Mouse (Mus musculus): ENCODE results near the gene Gucd1.
"Not testable (repeated sequence)": the region's sequence is repeated elsewhere in the genome, so short reads cannot be mapped to it uniquely, and the experiment has no call there.

The Gucd1 gene

GRCm38 (mm10) chr10:75373655-75374351, 144.0 kb downstream of the Gucd1 start:
- DNase-seq (ENCODE audit: low read depth, low spot score), result not testable (repeated sequence)

- DNase-seq (ENCODE audit: low read depth, low spot score), result no peak
Observed at GRCm38 (mm10) chr10:75365231-75365633, 152.5 kb downstream of the Gucd1 start.

- no peak for DNase-seq (ENCODE audit: low read depth, low spot score)
Observed at GRCm38 (mm10) chr10:75364796-75365195, 153.0 kb downstream of the Gucd1 start.

- DNase-seq (ENCODE audit: low read depth, low spot score), result peak; percentile 14
Observed at GRCm38 (mm10) chr10:75364214-75364690, 153.5 kb downstream of the Gucd1 start.

GRCm38 (mm10) chr10:75355341-75355740, 162.4 kb downstream of the Gucd1 start:
- DNase-seq (ENCODE audit: low read depth, low spot score), result no peak

- DNase-seq (ENCODE audit: low read depth, low spot score), result not testable (repeated sequence)
Observed at GRCm38 (mm10) chr10:75353838-75354241, 163.9 kb downstream of the Gucd1 start.

GRCm38 (mm10) chr10:75352541-75352940, 165.2 kb downstream of the Gucd1 start:
- no peak for DNase-seq (ENCODE audit: low read depth, low spot score)

GRCm38 (mm10) chr10:75350564-75350963, 167.2 kb downstream of the Gucd1 start:
- DNase-seq (ENCODE audit: low read depth, low spot score), result no peak

GRCm38 (mm10) chr10:75345265-75345664, 172.5 kb downstream of the Gucd1 start:
- DNase-seq (ENCODE audit: low read depth, low spot score), result no peak

GRCm38 (mm10) chr10:75344563-75344962, 173.2 kb downstream of the Gucd1 start:
- not testable (repeated sequence) for DNase-seq (ENCODE audit: low read depth, low spot score)

GRCm38 (mm10) chr10:75341936-75342335, 175.8 kb downstream of the Gucd1 start:
- no peak for DNase-seq (ENCODE audit: low read depth, low spot score)

GRCm38 (mm10) chr10:75339377-75339776, 178.4 kb downstream of the Gucd1 start:
- DNase-seq (ENCODE audit: low read depth, low spot score), result no peak

- DNase-seq (ENCODE audit: low read depth, low spot score), result no peak
Observed at GRCm38 (mm10) chr10:75338852-75339251, 178.9 kb downstream of the Gucd1 start.

- DNase-seq (ENCODE audit: low read depth, low spot score), result no peak
Observed at GRCm38 (mm10) chr10:75337231-75337630, 180.5 kb downstream of the Gucd1 start.

GRCm38 (mm10) chr10:75335075-75335474, 182.7 kb downstream of the Gucd1 start:
- DNase-seq (ENCODE audit: low read depth, low spot score), result no peak

GRCm38 (mm10) chr10:75334175-75334574, 183.6 kb downstream of the Gucd1 start:
- DNase-seq (ENCODE audit: low read depth, low spot score), result no peak

- DNase-seq (ENCODE audit: low read depth, low spot score), result no peak
Observed at GRCm38 (mm10) chr10:75333176-75333776, 184.5 kb downstream of the Gucd1 start.

GRCm38 (mm10) chr10:75332268-75332667, 185.5 kb downstream of the Gucd1 start:
- no peak for DNase-seq (ENCODE audit: low read depth, low spot score)

GRCm38 (mm10) chr10:75328201-75328704, 189.5 kb downstream of the Gucd1 start:
- no peak for DNase-seq (ENCODE audit: low read depth, low spot score)

GRCm38 (mm10) chr10:75327081-75327480, 190.7 kb downstream of the Gucd1 start:
- no peak for DNase-seq (ENCODE audit: low read depth, low spot score)

- DNase-seq (ENCODE audit: low read depth, low spot score), result no peak
Observed at GRCm38 (mm10) chr10:75326553-75326952, 191.2 kb downstream of the Gucd1 start.

- no peak for DNase-seq (ENCODE audit: low read depth, low spot score)
Observed at GRCm38 (mm10) chr10:75325821-75326220, 192.0 kb downstream of the Gucd1 start.

GRCm38 (mm10) chr10:75324391-75324790, 193.4 kb downstream of the Gucd1 start:
- no peak for DNase-seq (ENCODE audit: low read depth, low spot score)

Measured in embryo, embryonic 11.5 days (tissue).